Mouse (Mus musculus) small intestine, adult 2 months (tissue): ENCODE measurements around the gene Slc44a2. TPM values are rescaled to one million over a fixed set of nuclear protein-coding genes. Genes with fewer than 3 reads are reported as not detected.

Experiments
- H3K27ac ChIP-seq: fragments of 200-500 bp; 2 replicates; pipeline ENCODE4 v1.5.1; 2012; ENCODE audit warnings: low read depth, low read length, control low read depth, inconsistent platforms; ENCODE audit not compliant: insufficient read depth
- H3K27me3 ChIP-seq: fragments of 200-500 bp; 2 replicates; pipeline ENCODE4 v1.6.1; 2012; ENCODE audit warnings: mild to moderate bottlenecking, moderate library complexity, low read length, inconsistent platforms; ENCODE audit not compliant: control insufficient read depth, insufficient read depth
- H3K36me3 ChIP-seq: fragments of 200-500 bp; 2 replicates; pipeline ENCODE4 v1.6.1; 2012; ENCODE audit warnings: mild to moderate bottlenecking, low read length, control low read depth, inconsistent platforms; ENCODE audit not compliant: control insufficient read depth, insufficient read depth
- H3K4me1 ChIP-seq: fragments of 200-500 bp; 2 replicates; pipeline ENCODE4 v1.6.1; 2012; ENCODE audit warnings: low read length, inconsistent platforms, mixed read lengths; ENCODE audit not compliant: control insufficient read depth, insufficient read depth, insufficient read length
- H3K4me3 ChIP-seq: fragments of 200-500 bp; 2 replicates; pipeline ENCODE4 v1.5.1; 2012; ENCODE audit warnings: low read depth, mild to moderate bottlenecking, control low read depth, inconsistent platforms, low read length, moderate library complexity
- CTCF ChIP-seq: fragments of 200-500 bp; IDR thresholded peaks from 2 replicates; pipeline ENCODE4 v1.5.1; 2012; ENCODE audit warnings: low read depth, mild to moderate bottlenecking, control low read depth, inconsistent platforms, low read length, moderate library complexity, mixed read lengths; ENCODE audit not compliant: insufficient replicate concordance, insufficient read length; ENCODE audit errors: extremely low read depth
- POLR2A ChIP-seq: fragments of 200-500 bp; IDR thresholded peaks from 2 replicates; pipeline ENCODE4 v1.6.1; 2012; ENCODE audit warnings: low read depth, mild to moderate bottlenecking, control low read depth, inconsistent platforms, low read length, moderate library complexity
- WGBS: fragments of 180-500 bp; shearing (Covaris S2); methylation state at CpG from one replicate; pipeline ENCODE4 v1.1.7; 2018; 5-methylcytosine and 5-hydroxymethylcytosine counted together
- polyA plus RNA-seq: library from polyadenylated mRNA; depleted of rRNA; stranded (reverse); fragments of >200 nt; gene quantifications from 2 replicates; pipeline ENCODE4 v1.2.3, GENCODE M21; 2012

The Slc44a2 gene
- polyA plus RNA-seq, 1 experiment: 11.9 TPM

DNA sequence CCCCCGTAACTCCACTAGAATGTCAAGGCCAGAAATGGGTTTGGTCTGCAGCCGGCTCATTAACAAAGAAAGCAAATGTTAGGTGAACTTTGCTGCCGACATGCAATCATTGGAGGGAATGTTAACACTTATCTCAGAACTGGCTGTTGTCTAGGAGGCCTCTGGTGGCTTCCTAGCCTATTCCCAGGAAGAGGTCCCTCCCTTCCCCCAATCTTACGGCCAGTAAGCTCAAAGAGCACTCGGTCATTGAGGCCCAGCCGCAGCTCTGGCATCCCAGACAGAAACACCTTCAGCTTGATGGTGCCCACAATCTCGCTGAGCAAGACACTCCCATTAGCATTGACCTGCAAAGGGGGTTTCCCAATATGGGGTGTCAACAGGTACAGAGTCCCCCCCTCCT, 15.4 kb upstream of the Slc44a2 start:
- peaks cover 25% of the 10 kb centered on the region for H3K36me3 ChIP-seq
- no peak for TF ChIP-seq POLR2A
- TF ChIP-seq CTCF: no peak
- no peak overlapping the region for H3K27ac ChIP-seq
- H3K27me3 ChIP-seq: no peaks in the 10 kb centered on the region
- 71% methylated on average over 7 of the region's 7 CpGs for WGBS
- H3K4me1 ChIP-seq: no peaks in the 10 kb centered on the region
- H3K4me3 ChIP-seq: no peak overlapping the region

GRCm38 (mm10) chr9:21309150-21309741, 11.3 kb upstream of the Slc44a2 start:
- Histone ChIP-seq H3K27me3 (no peaks in the 10 kb centered on the region), H3K4me3 (peak overlapping the region; percentile 3; the same call in 1 of the 2 replicates), H3K36me3 (peaks cover 16% of the 10 kb centered on the region), H3K4me1 (peaks cover 5% of the 10 kb centered on the region), H3K27ac (no peak overlapping the region)
- 73% methylated on average over 15 of the region's 15 CpGs for WGBS
- no peak for TF ChIP-seq POLR2A
- TF ChIP-seq CTCF: no peak

GRCm38 (mm10) chr9:21311695-21312094, 8.8 kb upstream of the Slc44a2 start:
- Histone ChIP-seq H3K4me1 (peaks cover 5% of the 10 kb centered on the region), H3K4me3 (peak overlapping the region; percentile 85), H3K27me3 (no peaks in the 10 kb centered on the region), H3K36me3 (peaks cover 5% of the 10 kb centered on the region), H3K27ac (peak overlapping the region; percentile 22; the same call in 1 of the 2 replicates)
- TF ChIP-seq POLR2A: no peak
- no peak for TF ChIP-seq CTCF
- WGBS: 28% methylated on average over 7 of the region's 7 CpGs

GRCm38 (mm10) chr9:21312134-21312533, 8.4 kb upstream of the Slc44a2 start, which contains the start of gene Ap1m2:
TSS of gene Ap1m2 (minus strand) at chr9:21312337.
- no peaks in the 10 kb centered on the region for H3K27me3 ChIP-seq
- no peak for TF ChIP-seq CTCF
- TF ChIP-seq POLR2A: no peak
- peak within 1 kb of the TSS; percentile 22; the same call in 1 of the 2 replicates for H3K27ac ChIP-seq
- H3K36me3 ChIP-seq: peaks cover 2% of the 10 kb centered on the region
- peak within 1 kb of the TSS; percentile 85 for H3K4me3 ChIP-seq
- 9% methylated on average over 35 of the region's 35 CpGs for WGBS
- H3K4me1 ChIP-seq: peaks cover 5% of the 10 kb centered on the region

DNA sequence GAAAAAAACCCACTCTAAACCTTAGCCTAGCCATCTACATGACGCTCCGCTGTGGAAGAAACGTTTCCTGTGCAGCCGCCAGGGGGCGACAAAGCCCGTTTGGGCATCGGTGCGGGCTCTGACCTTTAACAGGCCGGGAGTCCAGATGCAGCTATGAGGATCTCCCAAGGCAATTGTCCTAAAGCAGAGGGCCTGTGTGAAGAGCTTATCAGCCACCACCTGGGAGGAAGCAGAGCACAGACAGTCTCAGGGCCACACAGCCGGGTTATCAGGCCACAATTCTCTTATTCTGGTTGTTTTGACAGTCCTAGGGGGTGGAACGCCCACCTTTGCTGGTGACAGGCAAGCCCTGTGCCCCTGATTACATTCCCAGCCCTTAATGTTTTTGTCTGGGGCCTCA, 7.1 kb upstream of the Slc44a2 start:
- Histone ChIP-seq H3K36me3 (no peaks in the 10 kb centered on the region), H3K27me3 (no peaks in the 10 kb centered on the region), H3K4me3 (no peak overlapping the region), H3K4me1 (peaks cover 5% of the 10 kb centered on the region), H3K27ac (no peak overlapping the region)
- 8% methylated on average over 11 of the region's 11 CpGs for WGBS
- TF ChIP-seq CTCF (peak; percentile 98), POLR2A (no peak)

- H3K27ac ChIP-seq: no peak overlapping the region
- H3K27me3 ChIP-seq: no peaks in the 10 kb centered on the region
- H3K4me3 ChIP-seq: no peak overlapping the region
- no peaks in the 10 kb centered on the region for H3K36me3 ChIP-seq
- TF ChIP-seq CTCF (no peak), POLR2A (no peak)
- peaks cover 5% of the 10 kb centered on the region for H3K4me1 ChIP-seq
- 94% methylated on average over 9 of the region's 9 CpGs for WGBS
These were observed 5.9 kb upstream of the Slc44a2 start for GRCm38 (mm10) chr9:21314367-21315140.

DNA sequence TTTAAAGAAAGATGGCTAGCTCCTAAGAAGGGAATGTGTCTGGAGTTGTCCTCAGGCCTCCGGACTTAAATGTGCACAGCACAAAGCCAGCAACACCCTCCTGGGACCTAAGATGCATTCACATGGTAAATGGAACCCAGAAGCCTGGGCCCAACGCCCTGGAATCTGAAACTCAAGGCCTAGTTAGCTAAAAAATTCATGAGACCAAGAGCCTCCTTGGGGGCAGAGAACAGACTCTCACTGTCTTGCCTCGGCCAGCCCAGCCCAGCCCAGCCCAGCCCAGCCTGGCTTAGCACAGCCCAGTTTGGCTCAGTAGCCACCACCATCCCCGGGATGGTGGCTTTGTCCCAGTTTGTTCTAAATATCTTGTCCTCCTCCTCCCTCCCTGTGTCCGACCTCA, 5.1 kb upstream of the Slc44a2 start:
- TF ChIP-seq CTCF (no peak), POLR2A (no peak)
- no peaks in the 10 kb centered on the region for H3K27me3 ChIP-seq
- H3K36me3 ChIP-seq: no peaks in the 10 kb centered on the region
- no peak overlapping the region for H3K27ac ChIP-seq
- no peak overlapping the region for H3K4me3 ChIP-seq
- WGBS: 64% methylated on average over 5 of the region's 5 CpGs
- peaks cover 7% of the 10 kb centered on the region for H3K4me1 ChIP-seq

GRCm38 (mm10) chr9:21316696-21317095, 3.8 kb upstream of the Slc44a2 start:
- Histone ChIP-seq H3K27me3 (no peaks in the 10 kb centered on the region), H3K4me3 (no peak overlapping the region), H3K27ac (no peak overlapping the region), H3K36me3 (no peaks in the 10 kb centered on the region), H3K4me1 (peaks cover 7% of the 10 kb centered on the region)
- 68% methylated on average over 7 of the region's 7 CpGs for WGBS
- no peak for TF ChIP-seq CTCF
- TF ChIP-seq POLR2A: no peak
